Mouse (Mus musculus) intestine, embryonic 14.5 days (tissue): ENCODE results near the gene Pml. TPM values are rescaled to one million over a fixed set of nuclear protein-coding genes. Genes with fewer than 3 reads are reported as not detected.

Source experiments
- ATAC-seq: fragments of 200-750 bp; cut with Nextera tagmentation; replicated peaks from 2 replicates; pipeline ENCODE4 v1.8.0; 2017; ENCODE audit warnings: low read depth, moderate number of reproducible peaks, moderate TSS enrichment, moderate library complexity; ENCODE audit not compliant: low FRiP score, low TSS enrichment
- DNase-seq: peaks from one replicate; pipeline ENCODE4 v3.0.0-alpha.2; 2018; ENCODE audit warnings: low spot score
- H3K27ac ChIP-seq: fragments of 300-500 bp; sonication (generic); 2 replicates; pipeline ENCODE4 v1.5.1; 2014; ENCODE audit warnings: low read depth, mild to moderate bottlenecking, control low read depth
- H3K27me3 ChIP-seq: fragments of 300-500 bp; sonication (generic); replicated peaks from 2 replicates; pipeline ENCODE4 v1.6.1; 2014; ENCODE audit warnings: low read length, control low read depth; ENCODE audit not compliant: control insufficient read depth, insufficient read depth
- H3K36me3 ChIP-seq: fragments of 300-500 bp; sonication (generic); 2 replicates; pipeline ENCODE4 v1.6.1; 2014; ENCODE audit warnings: low read length, control low read depth; ENCODE audit not compliant: control insufficient read depth, insufficient read depth
- H3K4me1 ChIP-seq: fragments of 300-500 bp; sonication (generic); replicated peaks from 2 replicates; pipeline ENCODE4 v1.6.1; 2014; ENCODE audit warnings: low read length, control low read depth, mixed read lengths; ENCODE audit not compliant: control insufficient read depth, insufficient read depth
- H3K4me2 ChIP-seq: fragments of 300-500 bp; sonication (generic); 2 replicates; pipeline ENCODE4 v1.6.1; 2014; ENCODE audit warnings: low read length
- H3K4me3 ChIP-seq: fragments of 300-500 bp; sonication (generic); 2 replicates; pipeline ENCODE4 v1.5.1; 2014; ENCODE audit warnings: low read depth, low read length, control low read depth, mixed read lengths
- H3K9ac ChIP-seq: fragments of 300-500 bp; sonication (generic); 2 replicates; pipeline ENCODE4 v1.6.1; 2014; ENCODE audit warnings: mild to moderate bottlenecking, low read length
- H3K9me3 ChIP-seq: fragments of 300-500 bp; sonication (generic); 2 replicates; pipeline ENCODE4 v1.6.1; 2016; ENCODE audit warnings: low read length, control low read depth; ENCODE audit not compliant: control insufficient read depth
- WGBS: fragments of 180-500 bp; shearing (Covaris S2); extraction: QIAGEN DNeasy Blood & Tissue Kit; methylation state at CpG from one replicate; pipeline ENCODE4 v1.1.7; 2014; 5-methylcytosine and 5-hydroxymethylcytosine counted together
- polyA plus RNA-seq: library from polyadenylated mRNA; unstranded; fragments of >200 nt; fragmentation: Nextera tagmentation; extraction: Ambion mirVana; gene quantifications from 2 replicates; pipeline ENCODE4 v1.2.1, GENCODE M21; 2014

Gene Pml
- polyA plus RNA-seq, 1 experiment from 2014 or later = 16.9 TPM

GRCm38 (mm10) chr9:58184456-58184855 is 65.1 kb downstream of the Pml start:
- no peak for ATAC-seq
- H3K9ac ChIP-seq = no peak overlapping the region
- no peak overlapping the region for H3K27ac ChIP-seq
- no peak overlapping the region for H3K4me3 ChIP-seq
- DNase-seq = no peak
- no peaks in the 10 kb centered on the region for H3K36me3 ChIP-seq
- H3K27me3 ChIP-seq = no peaks in the 10 kb centered on the region
- no peaks in the 10 kb centered on the region for H3K4me1 ChIP-seq
- no peaks in the 10 kb centered on the region for H3K9me3 ChIP-seq
- H3K4me2 ChIP-seq = no peak overlapping the region
- 79% methylated on average over 6 of the region's 6 CpGs for WGBS

- no peak overlapping the region for H3K9ac ChIP-seq
- no peak for DNase-seq
- no peak overlapping the region for H3K4me2 ChIP-seq
- ATAC-seq = no peak
- peaks cover 13% of the 10 kb centered on the region; the same call in 1 of the 2 replicates for H3K4me1 ChIP-seq
- H3K27me3 ChIP-seq = no peaks in the 10 kb centered on the region
- H3K9me3 ChIP-seq = no peaks in the 10 kb centered on the region
- H3K36me3 ChIP-seq = no peaks in the 10 kb centered on the region
- H3K27ac ChIP-seq = no peak overlapping the region
- WGBS = 88% methylated on average over 2 of the region's 2 CpGs
- H3K4me3 ChIP-seq = no peak overlapping the region
Observed at GRCm38 (mm10) chr9:58179390-58179789, 70.2 kb downstream of the Pml start.

- no peak overlapping the region for H3K27ac ChIP-seq
- no peaks in the 10 kb centered on the region for H3K36me3 ChIP-seq
- H3K9me3 ChIP-seq = no peaks in the 10 kb centered on the region
- H3K4me3 ChIP-seq = no peak overlapping the region
- peaks cover 13% of the 10 kb centered on the region; the same call in 1 of the 2 replicates for H3K4me1 ChIP-seq
- ATAC-seq (no peak), DNase-seq (no peak)
- no peak overlapping the region for H3K4me2 ChIP-seq
- H3K27me3 ChIP-seq = no peaks in the 10 kb centered on the region
- H3K9ac ChIP-seq = no peak overlapping the region
- 80% methylated on average over 4 of the region's 4 CpGs for WGBS
Observed at GRCm38 (mm10) chr9:58177165-58177564, 72.4 kb downstream of the Pml start.

DNA sequence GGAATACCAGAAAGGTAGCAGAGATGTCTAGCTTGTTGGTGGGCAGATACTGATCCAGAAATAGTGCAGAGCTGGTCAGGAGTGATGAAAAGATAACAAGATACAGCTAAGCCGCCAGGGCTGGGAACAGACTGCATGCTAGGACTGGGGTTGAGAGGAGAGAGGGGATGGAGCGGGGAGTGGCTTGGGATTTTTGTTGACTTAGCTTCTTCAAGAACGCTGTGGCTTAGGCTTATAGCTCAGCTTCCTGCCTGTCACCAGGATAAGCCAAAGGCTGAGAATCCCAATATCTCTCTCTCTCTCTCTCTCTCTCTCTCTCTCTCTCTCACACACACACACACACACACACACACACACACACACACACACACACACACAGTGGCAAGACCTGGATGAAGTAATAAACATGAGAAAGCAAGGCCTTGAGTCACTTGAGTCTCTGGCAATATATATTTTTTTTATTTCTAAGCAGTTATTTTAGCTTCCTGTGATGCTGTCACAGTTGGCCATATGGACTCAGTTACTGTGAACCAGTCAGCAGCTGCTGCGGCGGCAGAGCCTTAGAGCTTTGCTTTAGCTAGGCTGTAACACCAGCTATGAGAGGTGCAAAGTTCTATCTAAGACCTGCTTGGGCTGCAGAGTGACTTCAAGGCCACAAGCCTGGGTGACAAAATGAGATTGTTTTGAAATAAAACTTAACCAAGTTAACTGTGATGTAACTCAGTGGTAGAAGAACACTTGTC is 73.7 kb downstream of the Pml start:
- Histone ChIP-seq H3K9ac (no peak overlapping the region), H3K27ac (peak overlapping the region; percentile 40), H3K4me1 (peaks cover 13% of the 10 kb centered on the region; the same call in 1 of the 2 replicates), H3K4me3 (no peak overlapping the region), H3K9me3 (no peaks in the 10 kb centered on the region), H3K4me2 (no peak overlapping the region), H3K27me3 (no peaks in the 10 kb centered on the region), H3K36me3 (no peaks in the 10 kb centered on the region)
- no peak for DNase-seq
- ATAC-seq = no peak
- 25% methylated on average over 5 of the region's 5 CpGs for WGBS

DNA sequence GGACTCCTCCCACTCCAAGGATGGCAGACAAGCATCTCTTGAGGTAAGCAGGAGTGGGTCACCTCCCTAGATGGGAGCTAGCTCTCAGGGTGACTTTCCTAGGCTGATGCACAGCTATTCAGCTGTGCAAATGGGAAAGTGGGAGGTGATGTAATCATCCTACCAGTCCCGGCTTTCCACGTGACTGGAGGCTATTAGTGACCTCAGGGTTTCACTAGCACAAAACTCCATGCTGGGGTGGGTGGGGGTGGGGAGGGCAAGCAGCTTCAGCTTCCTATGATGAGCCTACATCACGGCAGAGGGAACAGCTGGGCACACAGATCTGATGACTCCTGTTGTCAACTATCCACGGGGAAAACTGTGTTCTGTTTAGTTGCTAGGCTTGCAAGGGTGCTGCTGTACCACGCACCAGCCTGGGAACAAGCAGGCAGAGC is 74.8 kb downstream of the Pml start:
- Histone ChIP-seq H3K27me3 (no peaks in the 10 kb centered on the region), H3K4me1 (peaks cover 13% of the 10 kb centered on the region; the same call in 1 of the 2 replicates), H3K27ac (peak overlapping the region; percentile 40; the same call in 1 of the 2 replicates), H3K4me3 (no peak overlapping the region), H3K4me2 (no peak overlapping the region), H3K36me3 (no peaks in the 10 kb centered on the region), H3K9ac (no peak overlapping the region), H3K9me3 (no peaks in the 10 kb centered on the region)
- ATAC-seq (no peak), DNase-seq (no peak)
- WGBS = 32% methylated on average over 5 of the region's 5 CpGs

DNA sequence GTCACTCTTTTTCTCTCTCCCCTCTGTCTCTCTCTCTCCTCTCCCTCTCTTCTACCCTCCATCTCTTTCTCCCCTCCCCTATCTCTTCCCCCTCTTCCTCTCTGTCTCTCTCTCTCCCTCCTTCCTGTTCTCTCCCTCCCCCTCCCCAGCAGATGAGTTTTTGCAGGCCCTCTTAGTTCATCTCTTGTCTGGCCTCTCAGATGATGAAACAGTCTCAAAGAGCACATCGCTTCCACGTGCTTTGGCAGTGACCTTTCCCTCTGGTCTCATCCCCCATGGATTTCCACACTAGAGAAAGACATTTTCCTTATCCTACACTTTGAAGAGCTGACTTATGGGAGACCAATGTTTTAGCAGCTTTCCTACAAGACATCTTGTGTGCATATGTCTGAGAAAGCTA is 76.7 kb downstream of the Pml start:
- Histone ChIP-seq H3K9me3 (no peaks in the 10 kb centered on the region), H3K4me2 (no peak overlapping the region), H3K36me3 (no peaks in the 10 kb centered on the region), H3K9ac (no peak overlapping the region), H3K27ac (no peak overlapping the region), H3K4me1 (peaks cover 13% of the 10 kb centered on the region; the same call in 1 of the 2 replicates), H3K4me3 (no peak overlapping the region), H3K27me3 (no peaks in the 10 kb centered on the region)
- no peak for ATAC-seq
- no peak for DNase-seq
- WGBS = 50% methylated on average over 2 of the region's 2 CpGs

DNA sequence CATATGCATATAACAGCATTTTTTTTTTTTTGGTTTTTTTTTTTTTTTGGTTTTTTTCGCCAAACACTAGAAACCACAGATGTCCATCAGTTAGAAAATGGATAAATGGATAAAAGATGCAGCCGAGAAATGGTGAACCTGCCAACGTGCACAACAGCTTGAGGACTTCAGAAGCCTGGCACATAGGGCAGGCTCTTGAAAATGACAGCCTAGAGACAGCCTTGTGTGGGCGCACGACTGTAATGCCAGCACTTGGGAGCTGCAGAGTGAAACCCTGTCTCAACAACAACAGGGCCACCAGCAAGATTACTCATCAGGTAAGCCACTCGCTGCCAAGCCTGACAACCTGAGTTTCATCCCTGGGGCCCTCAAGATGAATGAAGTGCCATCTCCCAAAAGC is 80.2 kb downstream of the Pml start:
- 86% methylated on average over 6 of the region's 6 CpGs for WGBS
- no peak overlapping the region for H3K4me3 ChIP-seq
- H3K27ac ChIP-seq = no peak overlapping the region
- no peaks in the 10 kb centered on the region for H3K4me1 ChIP-seq
- H3K36me3 ChIP-seq = no peaks in the 10 kb centered on the region
- no peak overlapping the region for H3K4me2 ChIP-seq
- no peak for DNase-seq
- H3K27me3 ChIP-seq = no peaks in the 10 kb centered on the region
- H3K9ac ChIP-seq = no peak overlapping the region
- peaks cover 7% of the 10 kb centered on the region; the same call in 1 of the 2 replicates for H3K9me3 ChIP-seq
- no peak for ATAC-seq

DNA sequence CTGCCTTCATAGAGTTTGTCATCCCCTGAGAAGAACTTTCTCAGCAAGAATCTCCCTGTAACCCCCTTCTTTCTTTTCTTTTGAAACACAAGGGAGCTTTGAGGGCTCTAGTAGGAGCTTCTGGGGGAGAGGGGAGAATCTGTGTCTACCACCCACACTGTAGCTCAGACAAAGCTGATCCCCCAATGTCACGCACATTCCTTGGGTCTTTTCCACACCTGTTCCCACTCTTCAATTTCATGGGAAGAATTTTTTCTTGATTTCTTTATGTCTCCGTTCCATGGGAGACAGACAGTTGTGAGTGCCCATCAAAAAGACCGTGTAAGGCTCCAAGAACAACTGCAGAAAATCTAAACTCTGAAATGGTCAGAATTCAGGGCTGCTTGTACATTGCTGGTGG is 80.7 kb downstream of the Pml start:
- H3K36me3 ChIP-seq = no peaks in the 10 kb centered on the region
- ATAC-seq (no peak), DNase-seq (no peak)
- H3K27ac ChIP-seq = no peak overlapping the region
- H3K9ac ChIP-seq = no peak overlapping the region
- no peak overlapping the region for H3K4me2 ChIP-seq
- no peaks in the 10 kb centered on the region for H3K4me1 ChIP-seq
- H3K4me3 ChIP-seq = no peak overlapping the region
- 76% methylated on average over 3 of the region's 3 CpGs for WGBS
- peaks cover 7% of the 10 kb centered on the region; the same call in 1 of the 2 replicates for H3K9me3 ChIP-seq
- no peaks in the 10 kb centered on the region for H3K27me3 ChIP-seq
